Mouse (Mus musculus) retina, embryonic 14.5 days (tissue): Measurements from ENCODE around the gene Rgs14.

ENCODE experiments used
- DNase-seq: peaks from one replicate; pipeline ENCODE4 v3.0.0-alpha.2; 2015; ENCODE audit warnings: low spot score

The Rgs14 gene

DNA sequence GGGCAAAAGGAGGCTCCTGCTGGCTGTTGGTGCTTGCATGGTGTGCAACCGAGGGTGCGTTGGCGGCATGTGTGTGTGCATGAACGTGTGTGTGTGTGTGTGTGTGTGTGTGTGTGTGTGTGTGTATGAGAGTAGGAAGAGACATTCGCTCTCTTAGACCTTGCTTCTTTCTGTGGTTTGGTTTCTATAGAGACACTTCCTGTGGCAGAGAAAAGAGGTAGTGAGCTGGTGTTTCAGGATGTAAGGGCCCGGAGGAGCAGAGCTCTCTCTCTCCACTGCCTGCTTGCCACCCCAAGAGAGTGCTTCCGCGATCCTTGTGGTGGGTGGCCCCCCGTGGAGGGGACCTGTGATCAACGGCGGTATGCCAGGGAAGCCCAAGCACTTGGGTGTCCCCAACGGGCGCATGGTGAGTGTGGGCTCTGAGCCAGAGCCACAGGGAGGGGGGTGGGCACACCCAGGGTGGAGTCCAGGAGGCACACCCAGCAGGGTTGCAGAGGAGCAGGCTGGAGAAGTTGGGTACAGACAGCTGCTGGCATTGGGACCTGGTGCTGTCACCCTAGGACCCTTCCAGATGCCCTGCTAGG is at the start of gene Rgs14:
TSS of gene Rgs14 (plus strand) at position 202 of the 584 bp plus-strand sequence.
- no peak for DNase-seq

DNA sequence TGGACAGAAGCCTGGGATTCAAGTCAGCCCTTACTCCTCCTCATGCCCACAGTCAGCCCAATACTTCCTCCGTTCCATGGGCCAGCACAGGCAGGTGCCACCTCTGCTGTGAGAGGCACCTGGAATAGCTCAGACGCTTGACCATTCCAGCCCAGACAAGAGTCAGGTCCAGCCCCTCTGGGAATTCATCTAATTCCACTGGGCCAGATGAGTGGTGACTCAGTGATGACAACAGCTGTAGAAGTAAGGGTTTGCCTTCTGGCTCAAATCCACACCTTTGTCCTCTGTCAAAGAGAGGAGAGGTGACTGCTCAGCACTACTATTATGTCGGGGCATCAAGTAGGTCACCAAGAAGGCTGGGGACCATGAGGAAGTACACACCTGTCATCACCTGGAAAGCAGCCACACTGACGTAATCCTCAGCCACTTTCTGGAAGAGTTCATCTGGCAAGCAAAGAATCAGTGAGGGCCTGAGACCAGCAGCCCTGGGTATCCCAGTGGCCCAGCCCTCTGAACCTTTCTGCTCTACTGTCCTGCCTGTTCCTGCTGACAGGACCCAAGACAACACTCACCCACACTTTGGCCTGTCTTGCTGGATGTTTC is 49.5 kb upstream of the Rgs14 start, which contains the start of gene Prelid1:
TSS of gene Prelid1 (plus strand) at position 570 of the 603 bp plus-strand sequence.
- DNase-seq: no peak

DNA sequence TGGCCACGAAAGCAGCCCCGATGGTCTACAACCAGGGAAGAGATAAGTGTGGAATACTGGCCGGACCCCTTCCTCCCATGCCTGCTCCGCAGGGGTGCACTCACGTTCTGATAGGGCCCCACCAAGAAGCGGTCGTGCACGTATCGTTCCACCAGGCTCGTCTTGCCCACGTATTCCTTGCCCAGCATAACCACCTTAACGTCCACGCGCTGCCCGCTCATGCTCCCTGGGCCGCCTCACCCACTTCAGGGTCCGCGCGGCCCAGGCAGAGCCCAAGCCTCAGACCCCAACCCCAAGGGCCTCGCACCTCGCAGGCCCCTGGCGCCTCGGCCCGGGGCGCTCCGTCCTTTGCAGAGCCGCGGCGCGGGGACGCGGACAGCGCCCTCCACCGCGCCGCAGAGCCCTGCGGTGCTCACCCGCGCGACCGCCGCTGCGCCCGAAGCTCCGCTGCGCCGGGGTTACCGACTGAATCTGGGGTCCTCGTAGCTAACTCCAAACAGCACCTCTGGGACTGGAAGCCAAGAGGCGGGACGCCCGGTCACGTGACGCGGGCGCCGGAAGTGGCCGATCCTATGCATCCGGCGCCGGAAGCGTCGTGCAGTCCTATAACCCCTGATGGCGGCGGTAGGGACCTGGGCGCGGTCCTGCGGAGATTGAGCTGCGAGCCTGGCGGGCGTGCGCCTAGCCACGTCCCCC is 48.0 kb upstream of the Rgs14 start, which contains the start of gene Rab24:
TSS of gene Rab24 (minus strand) at position 513 of the 696 bp plus-strand sequence.
- DNase-seq: peak; percentile 95

DNA sequence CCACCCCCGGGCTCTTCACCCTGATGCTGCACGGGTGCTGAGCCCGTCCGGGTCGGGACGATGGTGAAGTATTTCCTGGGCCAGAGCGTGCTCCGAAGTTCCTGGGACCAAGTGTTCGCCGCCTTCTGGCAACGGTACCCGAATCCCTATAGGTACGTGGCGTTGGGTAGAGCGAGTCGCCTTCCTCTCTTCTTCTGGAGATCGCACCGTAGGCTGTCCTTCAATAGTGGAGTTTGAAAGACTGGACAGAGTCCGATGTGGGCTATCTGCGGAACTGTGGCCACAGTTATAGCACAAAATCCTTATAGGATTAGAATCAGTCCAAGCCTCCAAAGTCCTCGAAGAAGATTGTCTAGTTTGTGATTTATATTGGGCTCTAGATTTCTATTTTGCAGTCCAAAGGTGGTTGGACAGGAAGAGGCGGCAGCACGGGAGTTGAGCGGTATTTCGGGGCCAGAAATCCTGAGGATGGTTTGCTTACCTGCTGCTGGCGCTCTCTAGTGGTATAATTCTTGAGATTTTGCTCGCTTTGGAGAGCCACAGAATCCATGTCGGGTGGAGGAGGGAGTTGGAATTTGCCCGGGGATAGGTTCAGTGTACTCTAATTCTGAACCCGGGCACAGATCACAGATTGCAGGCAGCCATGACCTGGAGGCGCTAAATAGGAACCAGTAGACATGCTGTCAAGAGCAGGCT is 47.3 kb upstream of the Rgs14 start:
- DNase-seq: peak; percentile 63

DNA sequence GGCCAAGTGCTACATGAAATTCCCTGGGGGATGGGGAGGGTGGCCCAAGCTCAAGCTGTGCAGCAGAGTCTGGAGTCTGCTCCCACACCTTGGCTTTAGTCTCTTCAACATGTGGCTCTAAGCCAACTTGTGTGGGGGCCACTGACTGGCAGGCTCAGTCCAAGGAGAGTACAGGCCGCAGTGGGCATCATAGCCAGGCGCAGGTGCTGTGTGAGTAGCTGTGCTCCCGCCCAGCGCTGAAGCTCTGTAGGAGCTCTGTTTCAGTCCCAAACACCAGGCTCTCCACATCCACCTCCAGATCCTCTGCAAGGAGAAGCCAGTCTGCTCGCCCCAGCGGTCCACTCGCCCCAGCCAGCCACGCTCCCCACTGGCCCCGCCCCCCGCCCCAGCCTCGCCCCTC is 43.9 kb upstream of the Rgs14 start:
- no peak for DNase-seq

DNA sequence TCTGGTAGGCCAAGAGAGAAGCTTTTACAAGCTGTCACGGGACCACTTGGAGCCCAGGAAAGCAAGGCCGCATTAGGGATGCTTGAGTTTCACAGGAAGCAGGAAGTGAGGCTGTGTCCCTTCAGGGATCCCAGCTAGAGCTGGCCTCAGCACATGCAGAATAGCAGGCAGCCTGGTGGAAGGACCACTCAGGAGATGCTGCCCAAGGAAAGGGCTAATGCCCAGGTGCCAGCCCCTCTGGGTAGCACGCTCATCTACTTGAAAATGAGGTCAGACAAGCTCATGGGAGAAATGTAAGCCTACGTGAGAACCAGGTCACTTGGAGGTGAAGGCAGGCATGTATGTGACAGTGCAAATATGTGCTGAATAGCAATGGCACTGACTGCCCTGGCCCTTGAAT is 42.4 kb upstream of the Rgs14 start:
- DNase-seq: no peak

DNA sequence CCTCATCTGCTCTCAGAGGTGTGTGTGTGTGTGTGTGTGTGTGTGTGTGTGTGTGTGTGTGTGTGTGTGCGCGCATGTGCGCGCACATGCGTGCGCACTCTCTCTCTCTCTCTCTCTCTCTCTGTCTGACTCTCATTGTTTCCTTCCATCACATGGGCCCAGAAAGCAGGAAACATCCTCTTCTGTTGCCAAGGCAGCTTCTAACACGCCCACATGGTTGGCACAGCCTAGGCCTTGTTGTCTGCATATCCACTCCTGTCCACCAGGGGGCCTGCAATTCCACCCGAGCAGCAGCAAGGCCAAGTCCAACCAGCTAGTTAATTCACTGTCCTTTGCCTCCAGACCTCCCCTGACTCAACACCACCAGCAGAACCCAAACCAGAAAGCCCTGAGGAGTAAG is 41.9 kb upstream of the Rgs14 start:
- peak; percentile 86 for DNase-seq

DNA sequence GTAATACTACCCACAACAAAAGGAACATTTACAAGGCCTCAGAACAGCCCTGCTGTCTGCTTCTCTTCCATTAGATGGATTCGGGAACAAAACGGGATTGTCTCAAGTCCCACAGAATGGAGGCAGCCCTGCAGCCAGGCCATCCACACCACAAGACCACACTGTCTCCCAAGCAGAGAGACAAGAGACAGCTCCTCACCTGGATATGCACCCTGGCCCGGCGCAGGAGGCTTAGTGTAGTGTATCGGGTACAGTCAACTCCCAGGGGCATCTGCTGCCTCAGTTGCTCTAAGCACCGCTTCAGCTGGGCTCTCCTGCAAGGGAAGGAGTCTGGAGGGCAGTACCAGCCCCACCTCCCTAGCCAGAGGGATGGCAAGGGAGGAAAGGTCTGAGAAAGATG is 41.4 kb upstream of the Rgs14 start:
- no peak for DNase-seq

DNA sequence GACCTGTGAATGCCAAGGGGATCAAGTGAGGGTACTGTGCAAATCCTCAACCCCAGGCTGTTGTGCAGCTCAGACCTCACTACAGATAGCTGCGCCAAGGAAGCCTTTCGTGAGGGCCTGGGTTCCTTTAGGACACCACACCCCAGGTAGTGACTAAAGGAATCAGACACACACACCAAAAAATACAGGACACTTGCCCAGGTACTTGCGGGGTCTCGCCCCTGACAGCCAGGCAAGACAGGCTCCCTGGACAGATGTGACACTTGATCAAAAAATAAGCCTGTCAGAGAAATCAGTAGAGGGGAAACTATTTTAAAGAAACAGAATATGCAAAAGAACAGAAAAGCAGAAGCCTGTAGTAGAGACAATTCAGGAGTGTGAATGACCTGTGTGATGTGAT is 40.9 kb upstream of the Rgs14 start:
- no peak for DNase-seq

DNA sequence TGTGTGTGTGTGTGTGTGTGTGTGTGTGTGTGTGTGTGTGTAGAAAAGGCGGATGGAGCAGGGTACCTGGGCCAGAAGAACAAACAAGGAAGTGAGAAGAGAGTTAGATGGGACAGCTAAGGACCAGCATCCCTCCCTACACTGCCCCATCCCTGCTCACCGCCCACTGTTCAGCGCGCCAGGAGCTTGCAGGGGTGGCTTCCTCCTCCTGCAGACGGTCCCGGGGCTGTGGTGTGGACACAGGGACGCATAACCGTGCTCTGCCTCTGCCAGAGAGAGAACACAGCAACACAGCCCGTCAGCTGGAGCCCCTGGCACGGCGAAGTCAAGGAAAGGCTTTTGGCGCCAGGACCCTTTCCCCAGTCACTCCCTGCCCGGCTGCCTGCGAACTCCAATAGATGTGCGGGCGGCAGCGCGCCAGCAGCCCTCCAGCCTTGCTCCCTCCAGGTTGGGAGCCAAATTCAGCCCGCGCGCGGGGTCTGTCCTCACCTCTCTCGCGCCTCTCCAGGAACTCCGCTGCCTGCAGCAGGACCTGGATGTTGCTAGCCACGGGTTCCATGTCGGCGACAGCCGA is 40.3 kb upstream of the Rgs14 start:
- DNase-seq: no peak

DNA sequence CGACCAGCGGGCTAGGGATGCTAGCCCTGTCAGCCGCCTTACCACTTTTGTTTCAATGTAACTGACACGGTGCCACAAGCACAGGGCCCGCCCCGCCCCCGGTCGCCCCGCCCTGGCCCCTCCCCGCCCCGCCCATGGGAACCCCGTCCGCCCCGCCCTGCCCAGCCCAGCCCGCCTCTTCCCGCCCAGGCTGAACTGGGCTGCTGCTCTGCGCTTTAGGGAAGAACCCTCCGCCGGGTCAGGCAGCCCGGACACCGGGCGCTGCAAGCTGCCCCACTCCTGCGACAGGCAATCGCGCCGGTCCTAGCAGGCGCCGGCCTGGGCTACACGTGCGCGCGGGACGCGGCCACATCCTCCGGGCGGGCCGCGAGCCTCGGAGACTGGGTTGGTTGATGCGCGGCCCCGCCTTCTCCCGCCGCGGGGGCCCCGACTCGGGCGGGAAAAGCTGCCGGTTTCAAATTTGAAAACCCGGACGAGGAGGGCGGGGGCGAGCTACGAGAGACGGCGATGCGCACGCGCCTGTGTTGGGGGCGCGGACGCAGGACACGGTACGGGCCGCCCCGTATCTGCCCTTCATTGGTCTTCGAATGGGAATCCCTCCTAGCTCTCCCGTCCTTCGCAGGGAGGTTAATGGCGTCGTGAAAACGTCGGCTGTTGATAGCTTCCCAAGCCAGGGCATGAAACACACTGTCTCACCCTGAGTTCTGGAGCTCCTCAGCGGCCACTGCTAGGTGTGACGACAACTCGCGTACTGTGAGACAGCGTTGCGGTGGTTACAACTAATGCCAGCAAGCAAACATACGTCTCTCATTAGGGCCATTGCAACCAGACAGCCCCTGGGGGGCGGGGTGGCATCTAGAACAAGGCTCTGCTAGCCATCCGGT is 39.6 kb upstream of the Rgs14 start, which contains the start of gene Mxd3:
TSS of gene Mxd3 (minus strand) at position 141 of the 884 bp plus-strand sequence.
- DNase-seq: peak; percentile 84

DNA sequence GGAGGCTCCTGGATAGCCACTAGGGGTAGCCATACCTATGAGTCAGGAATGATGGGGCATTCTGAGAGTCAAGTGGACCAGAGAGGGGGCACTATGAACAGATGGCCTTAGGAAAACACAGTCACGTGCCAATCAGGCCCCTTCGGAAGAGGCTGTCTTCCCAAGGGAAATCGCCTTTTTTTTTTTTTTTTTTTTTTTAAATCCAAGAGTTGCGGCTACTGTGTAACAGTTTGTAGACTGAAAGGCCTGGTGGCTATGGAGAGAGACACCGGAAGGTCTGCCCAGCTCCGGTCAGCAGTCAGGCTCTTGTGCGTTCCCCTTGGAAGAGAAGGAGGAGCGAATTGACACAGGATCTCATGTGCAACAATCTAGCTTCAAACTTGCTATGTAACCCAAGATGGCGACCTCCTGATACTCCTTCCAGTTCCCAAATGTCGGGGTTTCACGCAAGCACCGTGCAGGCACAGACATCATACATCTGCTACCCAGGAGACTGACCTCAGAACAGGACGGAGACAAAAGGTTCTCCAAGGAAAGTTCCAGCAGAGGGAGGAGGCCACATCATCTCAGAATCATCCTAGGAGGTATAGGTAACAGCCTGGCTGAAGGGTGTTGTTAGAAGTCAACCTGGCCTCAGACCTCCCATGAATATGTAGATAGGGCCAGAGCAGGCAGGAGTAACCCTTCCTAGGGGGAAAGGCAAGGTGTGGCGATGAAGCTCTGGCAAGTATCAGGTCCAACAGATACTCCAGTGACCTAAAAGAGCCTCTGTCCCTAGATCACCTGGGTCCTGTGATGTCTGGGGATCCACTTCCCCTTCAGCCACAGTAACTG is 38.7 kb upstream of the Rgs14 start:
- no peak for DNase-seq

DNA sequence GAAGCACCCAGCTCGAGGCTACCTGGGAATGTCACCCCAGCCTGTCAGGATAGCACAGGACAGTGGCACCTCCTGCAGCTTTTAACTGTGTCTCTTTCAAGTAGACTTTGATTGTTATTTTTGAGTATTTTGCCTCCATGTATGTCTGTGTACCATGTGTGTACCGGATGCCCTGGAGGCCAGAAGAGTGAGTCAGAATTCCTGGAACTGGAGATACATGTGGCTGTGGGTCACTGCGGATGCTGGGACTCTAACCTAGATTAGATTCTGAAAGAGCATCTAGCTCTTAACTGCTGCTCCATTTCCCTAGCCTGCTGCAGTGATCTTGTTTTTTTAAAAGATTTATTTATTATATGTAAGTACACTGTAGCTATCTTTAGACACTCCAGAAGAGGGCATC is 37.2 kb upstream of the Rgs14 start:
- DNase-seq: no peak

DNA sequence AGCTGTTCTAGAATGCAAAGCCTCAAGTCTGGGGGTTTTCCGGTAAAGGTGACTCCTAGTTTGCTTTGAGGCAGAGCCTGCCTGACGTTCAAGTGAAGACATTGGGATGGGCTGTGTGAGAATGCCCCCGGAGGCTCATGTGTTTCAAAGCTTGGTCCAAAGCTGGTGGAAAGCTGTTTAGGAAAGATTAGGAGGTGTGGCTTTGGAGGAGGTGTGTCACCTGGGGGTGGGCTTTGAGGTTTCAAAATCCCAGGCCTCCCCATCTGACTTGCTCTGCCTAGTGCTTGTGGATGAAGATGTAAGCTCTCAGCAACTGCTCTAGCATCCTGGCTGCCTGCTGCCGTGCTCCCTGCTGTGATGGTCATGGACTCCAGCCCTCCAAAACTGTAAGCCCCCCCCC is 33.8 kb upstream of the Rgs14 start:
- no peak for DNase-seq

DNA sequence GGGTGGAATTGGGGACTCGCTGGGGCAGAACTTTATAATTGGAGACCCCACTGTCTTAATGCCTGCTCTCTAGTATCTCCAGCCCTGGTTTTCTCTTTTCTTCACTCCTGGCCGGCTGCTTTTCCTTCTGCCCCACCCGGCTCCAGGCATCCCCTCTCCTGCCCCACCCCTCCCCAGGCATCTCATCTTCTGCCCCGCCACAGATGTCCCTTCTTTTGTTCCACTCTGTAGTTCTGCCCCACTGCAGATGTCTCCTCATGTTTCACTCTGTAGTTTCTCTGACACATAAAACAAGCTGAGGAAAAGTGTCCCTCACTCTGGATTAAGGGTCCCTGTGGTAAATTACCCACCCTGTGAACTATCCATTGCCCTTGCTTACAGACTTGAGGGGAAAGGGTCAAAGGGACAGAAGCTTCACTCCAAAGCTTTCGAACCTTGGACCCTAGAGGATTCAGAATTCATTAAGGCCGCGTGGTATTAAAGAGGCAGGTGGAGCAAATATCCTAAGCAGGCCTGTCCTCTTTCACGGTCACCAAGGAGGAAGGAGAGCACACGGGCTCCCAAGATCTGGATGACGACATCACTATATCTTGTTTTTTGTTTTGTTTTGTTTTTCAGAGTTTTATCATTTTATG is 32.1 kb upstream of the Rgs14 start:
- DNase-seq: no peak

DNA sequence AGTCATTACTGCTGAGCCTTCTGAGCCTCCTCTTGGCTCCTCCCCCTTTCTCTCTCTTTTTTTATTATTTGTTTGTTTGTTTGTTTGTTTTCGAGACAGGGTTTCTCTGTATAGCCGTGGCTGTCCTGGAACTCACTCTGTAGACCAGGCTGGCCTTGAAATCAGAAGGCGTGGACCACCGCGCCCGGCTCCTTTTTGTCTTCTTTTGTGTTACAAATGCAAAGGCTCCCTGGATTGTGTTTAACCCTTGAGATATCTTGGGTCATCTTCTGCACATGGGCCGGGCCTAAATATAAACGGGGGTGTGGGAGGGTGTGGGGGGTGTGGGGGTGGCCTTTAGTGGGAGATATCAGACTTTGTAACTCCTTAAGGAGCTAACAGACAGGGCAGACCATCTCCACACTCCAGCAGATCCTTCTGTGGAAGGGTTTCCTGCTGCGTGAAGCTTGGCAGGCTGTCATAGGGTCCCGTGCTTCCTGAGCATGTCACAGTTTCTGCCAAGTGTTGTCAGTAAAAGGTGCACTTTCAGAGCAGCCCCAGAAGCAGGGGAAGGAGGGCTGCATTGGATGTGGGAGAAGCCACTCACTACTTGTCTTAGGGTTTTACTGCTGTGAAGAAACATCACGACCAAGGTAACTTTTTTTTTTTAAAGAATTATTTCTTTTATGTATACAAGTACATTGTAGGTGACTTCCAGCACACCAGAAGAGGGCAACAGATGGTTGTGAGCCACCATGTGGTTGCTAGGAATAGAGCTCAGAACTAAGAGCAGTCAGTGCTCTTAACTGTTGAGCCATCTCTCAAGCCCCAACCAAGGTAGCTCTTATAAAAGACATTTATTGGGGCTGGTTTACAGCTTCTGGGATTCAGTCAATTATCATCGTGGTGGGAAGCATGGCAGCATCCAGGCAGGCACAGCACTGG is 31.1 kb upstream of the Rgs14 start:
- no peak for DNase-seq

DNA sequence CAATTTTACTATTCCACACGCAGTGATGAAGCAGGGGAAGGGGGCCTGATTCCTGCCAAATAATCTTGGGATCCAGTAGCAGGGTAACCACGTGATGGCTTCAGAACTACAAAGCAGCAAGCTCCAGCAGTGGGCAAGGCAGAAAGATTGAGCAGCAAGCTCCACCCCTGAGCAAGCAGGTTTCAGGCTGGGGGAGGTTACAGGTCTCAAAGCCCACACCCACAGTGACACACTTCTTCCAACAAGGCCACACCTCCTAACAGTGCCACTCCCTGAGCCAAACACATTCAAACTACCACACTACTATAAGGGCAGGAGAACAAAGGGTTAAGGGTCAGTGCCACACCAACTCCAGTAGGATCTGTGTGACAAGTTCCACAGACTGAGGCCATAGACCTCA is 30.3 kb upstream of the Rgs14 start:
- DNase-seq: no peak

DNA sequence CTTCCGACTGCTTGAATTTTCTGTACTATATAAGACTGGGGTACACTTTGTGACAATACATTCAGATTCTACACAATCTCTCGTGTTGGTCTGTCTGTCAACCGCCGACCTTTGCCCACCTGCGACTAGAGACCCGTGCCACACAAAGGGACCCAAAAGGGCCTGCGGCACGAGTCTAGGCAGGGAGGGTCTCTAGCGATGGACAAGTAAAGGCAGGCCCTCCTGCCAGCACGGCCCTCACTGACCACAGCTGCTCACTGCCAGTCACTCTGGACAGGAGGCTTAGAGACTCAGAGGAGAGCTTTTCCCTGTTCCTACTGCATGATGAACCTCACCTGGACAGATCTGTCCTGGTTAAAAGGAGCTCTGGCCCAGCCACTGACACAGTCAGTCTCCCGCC is 27.1 kb upstream of the Rgs14 start:
- no peak for DNase-seq

DNA sequence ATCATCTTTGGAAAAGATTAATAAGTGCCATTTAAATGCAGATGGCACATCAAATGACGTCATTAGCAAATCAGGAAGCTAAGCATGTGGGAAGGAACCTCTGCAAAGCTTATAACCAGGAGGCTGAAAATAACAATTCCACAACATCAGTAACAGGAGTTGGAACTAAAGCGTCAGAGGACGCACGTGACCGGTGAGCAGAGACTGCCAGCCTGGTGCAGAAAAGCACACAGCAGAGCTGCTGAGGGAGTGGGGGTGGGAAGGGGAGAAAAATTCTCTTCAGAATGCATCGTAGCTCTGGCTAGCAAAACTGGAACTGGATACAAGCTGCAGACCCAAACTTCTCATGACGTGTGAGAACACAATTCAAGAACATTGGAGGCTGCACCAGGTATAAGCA is 25.2 kb upstream of the Rgs14 start:
- DNase-seq: no peak
